In the genomic region with DNA sequence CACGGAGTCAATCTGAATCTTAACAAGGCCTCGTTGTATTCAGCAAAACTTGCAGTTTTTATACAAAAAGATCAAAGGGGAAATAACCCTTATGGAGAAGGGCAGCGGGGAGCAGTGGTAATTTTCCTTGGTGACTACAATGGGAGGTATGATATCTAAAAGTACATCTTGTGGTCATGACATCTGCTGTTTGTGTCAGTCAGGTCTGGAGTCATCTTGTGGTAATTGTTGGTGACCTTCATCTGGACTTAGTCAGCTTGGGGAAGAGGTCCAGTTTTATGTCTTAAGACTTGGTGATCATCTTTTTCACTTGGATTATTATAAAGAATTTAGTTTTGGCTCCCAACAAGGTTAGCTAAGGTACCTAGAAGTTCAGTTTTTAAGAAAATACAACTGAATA, we compare ENCODE assay signal across 26 mouse cellular contexts.
"Had no signal": no experiment of that assay in that cellular context is flagged by ENCODE, and none has a peak within 500 bp of the region (broad histone marks: within the 10 kb centered on the region; RNA-seq: fewer than 3 reads in every experiment).

No protein-coding gene starts in this region.

- H3K36me3 ChIP-seq: embryonic facial prominence, embryonic 10.5 days; embryonic facial prominence, embryonic 12.5 days; embryonic facial prominence, embryonic 13.5 days; embryonic facial prominence, embryonic 15.5 days; forebrain, embryonic 10.5 days; forebrain, embryonic 12.5 days; forebrain, embryonic 15.5 days had no signal

- ATAC-seq: forebrain, embryonic 13.5 days; forebrain, embryonic 14.5 days; forebrain, embryonic 15.5 days; forebrain, embryonic 16.5 days; forebrain, postnatal 0 days had no signal

- DNase-seq: cerebellum, adult 9-11 months; cerebellum, postnatal 10 days; cerebellum, postnatal 14 days; cerebellum, postnatal 25 days; cerebellum, postnatal 36 days; embryo, embryonic 11 days; forebrain, postnatal 0 days; gastrocnemius, adult 2 months; gastrocnemius, postnatal 10 days; gastrocnemius, postnatal 14 days; gastrocnemius, postnatal 25 days; gastrocnemius, postnatal 36 days; heart, adult 11 months; heart, adult 18-20 months; heart, adult 2 months had no signal

- H3K4me3 ChIP-seq: embryonic facial prominence, embryonic 10.5 days; embryonic facial prominence, embryonic 12.5 days; embryonic facial prominence, embryonic 13.5 days; embryonic facial prominence, embryonic 15.5 days; erythroblast, embryonic 14.5 days; forebrain, embryonic 10.5 days; forebrain, embryonic 12.5 days; forebrain, embryonic 13.5 days; forebrain, embryonic 15.5 days; gastrocnemius, adult 2 months; heart, adult 2 months had no signal

- H3K4me2 ChIP-seq: embryonic facial prominence, embryonic 12.5 days; embryonic facial prominence, embryonic 13.5 days; embryonic facial prominence, embryonic 15.5 days; forebrain, embryonic 12.5 days; forebrain, embryonic 13.5 days; forebrain, embryonic 15.5 days had no signal

- H3K27me3 ChIP-seq: embryonic facial prominence, embryonic 12.5 days; embryonic facial prominence, embryonic 13.5 days; embryonic facial prominence, embryonic 15.5 days; forebrain, embryonic 12.5 days; forebrain, embryonic 13.5 days; forebrain, embryonic 15.5 days had no signal
